14 mouse cellular contexts compared by ENCODE assay signal in genomic region chr11:110462975-110463578, GRCm38 (mm10).
DNase-seq lines count a peak whose midpoint lies in the region; ATAC-seq and TF ChIP-seq lines count a peak whose summit lies in the region.
"Had no signal": no experiment of that assay in that cellular context is flagged by ENCODE, and none has a peak within 500 bp of the region (broad histone marks: within the 10 kb centered on the region; RNA-seq: fewer than 3 reads in every experiment).

No protein-coding gene starts in this region.

- peaks cover 16% of the 10 kb centered on the region for H3K27me3 ChIP-seq in heart, embryonic 12.5 days (replicated peaks)
- no peaks in the 10 kb centered on the region for H3K27me3 ChIP-seq in MEL (ENCODE audit: control insufficient read depth in 1 of 2, insufficient read depth in 2 of 2, low read length in 2 of 2)
- H3K27me3 ChIP-seq in intestine, postnatal 0 days (replicated peaks; ENCODE audit: control insufficient read depth, insufficient read depth, low read length): no peaks in the 10 kb centered on the region
- H3K27me3 ChIP-seq: embryonic facial prominence, embryonic 12.5 days; limb, embryonic 13.5 days had no signal

- WGBS in heart, embryonic 12.5 days: 58% methylated on average over 8 of the region's 8 CpGs
- WGBS in intestine, postnatal 0 days: 55% methylated on average over 8 of the region's 8 CpGs

- no peak for ATAC-seq in heart, embryonic 12.5 days (ENCODE audit: insufficient number of reproducible peaks, low FRiP score)
- peak; percentile 66 for ATAC-seq in intestine, postnatal 0 days
- peak; percentile 42 for ATAC-seq in megakaryocyte, adult 5-6 weeks (ENCODE audit: poor library complexity, severe bottlenecking)

- H3K36me3 ChIP-seq in heart, embryonic 12.5 days: no peaks in the 10 kb centered on the region
- peaks cover 0 to 38% of the 10 kb centered on the region in 2 experiments; a peak in 2 of 4 replicates for H3K36me3 ChIP-seq in MEL (ENCODE audit: control insufficient read depth in 1 of 2, insufficient read depth in 2 of 2, low read length in 2 of 2)
- no peaks in the 10 kb centered on the region for H3K36me3 ChIP-seq in intestine, postnatal 0 days (ENCODE audit: control insufficient read depth, insufficient read depth)
- H3K36me3 ChIP-seq: embryonic facial prominence, embryonic 12.5 days; limb, embryonic 13.5 days had no signal

- H3K79me2 ChIP-seq in MEL (ENCODE audit: control insufficient read depth, insufficient read depth, low read length, poor library complexity): no peaks in the 10 kb centered on the region

- H3K27ac ChIP-seq in heart, embryonic 12.5 days (ENCODE audit: poor library complexity, severe bottlenecking): no peak overlapping the region
- H3K27ac ChIP-seq in MEL (ENCODE audit: control insufficient read depth, low read depth, low read length): peak overlapping the region; percentile 78
- peak overlapping the region; percentile 35 for H3K27ac ChIP-seq in intestine, postnatal 0 days (ENCODE audit: low read depth, low read length)
- H3K27ac ChIP-seq: embryonic facial prominence, embryonic 12.5 days; limb, embryonic 13.5 days had no signal

- H3K4me1 ChIP-seq in heart, embryonic 12.5 days (replicated peaks): peaks cover 32% of the 10 kb centered on the region
- peaks cover 26 to 54% of the 10 kb centered on the region in 2 experiments for H3K4me1 ChIP-seq in MEL (ENCODE audit: control insufficient read depth in 1 of 2, insufficient read depth in 2 of 2, low read length in 2 of 2)
- H3K4me1 ChIP-seq in intestine, postnatal 0 days (replicated peaks; ENCODE audit: control insufficient read depth, insufficient read depth, low read length): peaks cover 10% of the 10 kb centered on the region; the same call in 1 of the 2 replicates

- TF ChIP-seq RAD21 in MEL (IDR thresholded peaks at IDR 0.05; ENCODE audit: low read depth, low read length): no peak

- no peak overlapping the region for H3K4me3 ChIP-seq in heart, embryonic 12.5 days
- peak overlapping the region; percentile 35 to 41 for H3K4me3 ChIP-seq in MEL (ENCODE audit: control insufficient read depth in 1 of 2, insufficient read depth in 1 of 2, low read depth in 2 of 2, low read length in 2 of 2)
- no peak overlapping the region for H3K4me3 ChIP-seq in intestine, postnatal 0 days (ENCODE audit: low read depth, low read length)
- H3K4me3 ChIP-seq: embryonic facial prominence, embryonic 12.5 days; limb, embryonic 13.5 days had no signal

- no peaks in the 10 kb centered on the region for H3K9me3 ChIP-seq in heart, embryonic 12.5 days (replicated peaks)
- no peaks in the 10 kb centered on the region for H3K9me3 ChIP-seq in MEL (replicated peaks; ENCODE audit: insufficient read depth, low read length)
- no peaks in the 10 kb centered on the region for H3K9me3 ChIP-seq in intestine, postnatal 0 days (ENCODE audit: control insufficient read depth)
- H3K9me3 ChIP-seq: embryonic facial prominence, embryonic 12.5 days; limb, embryonic 13.5 days had no signal

- peak; percentile 97 for TF ChIP-seq EP300 in MEL (IDR thresholded peaks at IDR 0.05; ENCODE audit: low read depth in 1 of 2, low read length in 2 of 2)

- DNase-seq in heart, adult 11 months: peak; percentile 84
- peak; percentile 93 for DNase-seq in MEL (ENCODE audit: low read depth, low spot score)
- DNase-seq in thymus, postnatal 4 days: no peak
- no peak for DNase-seq in retina, postnatal 1 day
- no peak for DNase-seq in cerebellum, adult 8-10 months
- DNase-seq: adrenal gland, postnatal 36 days; cerebellum, adult 9-10 months; heart, postnatal 4 days had no signal

- 0 out of 4 replicates have a peak, but pooled peaks of 1 of the 2 experiments have one; percentile 38 for TF ChIP-seq POLR2A in MEL (IDR thresholded peaks at IDR 0.05; ENCODE audit: control insufficient read depth in 1 of 2, insufficient read depth in 1 of 2, low read depth in 1 of 2, low read length in 2 of 2, poor library complexity in 1 of 2)

- no peak overlapping the region for H3K9ac ChIP-seq in heart, embryonic 12.5 days
- peak overlapping the region; percentile 40 for H3K9ac ChIP-seq in MEL (ENCODE audit: control insufficient read depth, low read depth, low read length, poor library complexity, severe bottlenecking)
- H3K9ac ChIP-seq in intestine, postnatal 0 days (ENCODE audit: low read depth, low read length): no peak overlapping the region
- H3K9ac ChIP-seq: embryonic facial prominence, embryonic 12.5 days; forebrain, postnatal 0 days; limb, embryonic 13.5 days had no signal

- TF ChIP-seq CTCF in MEL (IDR thresholded peaks at IDR 0.05 in 2 of 3, conservative IDR thresholded peaks at IDR 0.05 in 1 of 3; ENCODE audit: control insufficient read depth in 1 of 3, insufficient read depth in 1 of 3, low read depth in 2 of 3, low read length in 3 of 3, poor library complexity in 1 of 3, severe bottlenecking in 1 of 3): no peak
- no peak for TF ChIP-seq CTCF in intestine, postnatal 0 days (IDR thresholded peaks at IDR 0.05; ENCODE audit: low read depth)

- no peak overlapping the region for H3K4me2 ChIP-seq in heart, embryonic 12.5 days
- H3K4me2 ChIP-seq in intestine, postnatal 0 days (replicated peaks; ENCODE audit: low read depth): 0 out of 2 replicates have a peak overlapping the region, but pooled peaks have one; percentile 7
- H3K4me2 ChIP-seq: embryonic facial prominence, embryonic 12.5 days; limb, embryonic 13.5 days had no signal

TF ChIP-seq in MEL, 35 proteins besides CTCF, POLR2A, EP300 and RAD21:
- TF ChIP-seq SIN3A (IDR thresholded peaks at IDR 0.05; ENCODE audit: low read length) (peak; percentile 69; the same call in 1 of the 2 replicates), NRF1 (IDR thresholded peaks at IDR 0.05; ENCODE audit: insufficient read depth, low read depth, low read length, poor library complexity, severe bottlenecking) (no peak), TAL1 (IDR thresholded peaks at IDR 0.05; ENCODE audit: low read length) (peak; percentile 86), MAX (IDR thresholded peaks at IDR 0.05; ENCODE audit: low read length) (peak; percentile 25; the same call in 1 of the 2 replicates), ZMIZ1 (IDR thresholded peaks at IDR 0.05; ENCODE audit: low read depth, low read length) (peak; percentile 41; the same call in 1 of the 2 replicates), CHD2 (IDR thresholded peaks at IDR 0.05; ENCODE audit: low read length) (no peak), POLR2AphosphoS2 (IDR thresholded peaks at IDR 0.05; ENCODE audit: low read length) (no peak), MXI1 (IDR thresholded peaks at IDR 0.05; ENCODE audit: low read depth, low read length) (peak; percentile 57), E2F4 (IDR thresholded peaks at IDR 0.05; ENCODE audit: borderline replicate concordance, low read depth, low read length) (0 out of 2 replicates have a peak, but pooled peaks have one; percentile 59), BHLHE40 (IDR thresholded peaks at IDR 0.05; ENCODE audit: borderline replicate concordance, low read depth, low read length) (peak; percentile 80; the same call in 1 of the 2 replicates), ZKSCAN1 (IDR thresholded peaks at IDR 0.05; ENCODE audit: low read depth, low read length) (no peak), RCOR1 (IDR thresholded peaks at IDR 0.05; ENCODE audit: low read depth, low read length) (peak; percentile 74; the same call in 1 of the 2 replicates), GATA1 (IDR thresholded peaks at IDR 0.05; ENCODE audit: low read depth, low read length) (peak; percentile 100), TCF12 (IDR thresholded peaks at IDR 0.05; ENCODE audit: low read depth, low read length) (peak; percentile 98), NELFE (IDR thresholded peaks at IDR 0.05; ENCODE audit: low read depth, low read length) (peak; percentile 24; the same call in 1 of the 2 replicates), MAZ (IDR thresholded peaks at IDR 0.05; ENCODE audit: low read depth, low read length) (peak; percentile 64; the same call in 1 of the 2 replicates), MYC (IDR thresholded peaks at IDR 0.05; ENCODE audit: low read depth, low read length) (peak; percentile 68; the same call in 1 of the 2 replicates), HCFC1 (IDR thresholded peaks at IDR 0.05; ENCODE audit: low read depth, low read length) (peak; percentile 23; the same call in 1 of the 2 replicates), ETS1 (IDR thresholded peaks at IDR 0.05; ENCODE audit: low read depth, low read length) (peak; percentile 98), TBP (IDR thresholded peaks at IDR 0.05; ENCODE audit: low read depth, low read length) (peak; percentile 65)

Comparison
In these comparisons a context has a peak if more than half of its experiments do, and no peak if none do; other contexts are left out.
1. DNase-seq: peak in heart, adult 11 months (single experiment) and MEL (single experiment); none in thymus, postnatal 4 days (single experiment), retina, postnatal 1 day (single experiment) and cerebellum, adult 8-10 months (single experiment).
2. H3K4me3 ChIP-seq: peak in MEL (2 of 2); none in heart, embryonic 12.5 days (single experiment) and intestine, postnatal 0 days (single experiment).